Mouse (Mus musculus) small intestine, adult 2 months (tissue): ENCODE data around the gene Sh3gl2.

ENCODE experiments used
- CTCF ChIP-seq: fragments of 200-500 bp; IDR thresholded peaks from 2 replicates; pipeline ENCODE4 v1.5.1; 2012; ENCODE audit warnings: low read depth, mild to moderate bottlenecking, control low read depth, inconsistent platforms, low read length, moderate library complexity, mixed read lengths; ENCODE audit not compliant: insufficient replicate concordance, insufficient read length; ENCODE audit errors: extremely low read depth
- POLR2A ChIP-seq: fragments of 200-500 bp; IDR thresholded peaks from 2 replicates; pipeline ENCODE4 v1.6.1; 2012; ENCODE audit warnings: low read depth, mild to moderate bottlenecking, control low read depth, inconsistent platforms, low read length, moderate library complexity

DNA sequence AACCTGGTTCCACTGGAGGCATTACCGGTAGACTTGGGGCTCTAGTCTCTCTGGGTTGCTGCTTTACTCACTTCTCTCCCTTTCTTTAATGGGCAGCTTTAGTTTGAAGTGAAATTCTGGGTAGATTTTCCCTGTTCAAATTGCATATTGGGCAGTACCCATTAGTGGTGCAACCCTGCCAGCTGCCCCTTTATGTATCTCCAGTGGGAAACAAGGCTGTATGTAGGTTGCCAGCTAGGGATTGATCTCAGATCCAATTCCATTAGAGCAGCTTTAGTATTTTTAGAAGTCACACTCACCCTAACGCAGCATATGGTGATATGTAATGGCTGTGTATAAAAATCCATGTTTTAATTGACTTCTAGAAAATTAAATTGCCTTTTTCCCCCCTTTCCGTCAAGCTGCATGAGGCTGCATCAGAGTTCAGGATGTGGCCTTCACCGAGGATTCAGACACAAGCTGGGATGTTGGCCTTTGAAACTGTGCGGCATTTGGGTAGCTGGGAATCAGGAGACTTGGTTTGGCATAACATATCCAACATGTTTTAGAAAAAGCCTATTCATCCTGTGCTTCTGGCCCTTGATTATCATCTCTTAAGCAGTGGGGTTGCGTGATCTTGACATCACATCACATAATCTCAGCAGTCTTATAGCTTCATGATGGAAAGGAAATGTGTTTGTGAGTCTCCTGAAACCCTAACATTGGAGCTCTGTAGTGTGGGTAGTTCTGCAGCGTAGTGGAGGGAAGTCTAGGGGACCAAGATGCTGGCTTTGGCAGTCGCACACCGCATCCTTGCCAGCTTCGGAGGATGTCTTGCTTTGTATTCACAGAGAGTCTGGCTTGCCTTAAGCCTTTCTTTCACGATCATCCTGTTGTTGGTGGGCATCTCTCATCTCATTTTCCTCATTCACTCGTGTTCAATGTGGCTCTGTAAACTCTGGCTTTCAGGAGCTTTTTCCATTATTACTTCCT lies 56.0 kb downstream of the Sh3gl2 start:
- no peak for TF ChIP-seq POLR2A
- no peak for TF ChIP-seq CTCF
